Mouse (Mus musculus): ENCODE results near the gene Ctla2a.
"Not testable (repeated sequence)": the region's sequence is repeated elsewhere in the genome, so short reads cannot be mapped to it uniquely, and the experiment has no call there.

Ctla2a gene

DNA sequence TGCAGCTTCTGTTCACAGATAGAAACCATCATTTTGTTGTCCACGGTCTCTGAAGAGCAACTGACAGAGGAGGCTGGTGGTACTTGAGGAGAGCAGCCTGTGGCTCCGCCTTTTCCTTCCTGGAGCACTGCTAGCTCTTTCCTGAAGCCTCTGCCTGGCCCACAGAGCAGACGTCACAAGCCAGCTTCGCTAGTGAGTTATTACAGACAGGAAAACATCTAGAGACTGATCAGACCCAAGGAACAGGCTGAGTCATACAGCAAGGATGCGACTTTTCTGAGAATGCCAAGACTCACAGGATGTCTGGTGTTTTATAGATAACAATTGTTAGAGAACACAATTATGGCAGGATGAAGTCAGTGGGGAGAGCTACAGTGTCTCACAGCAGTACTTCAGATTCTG lies at the start of gene Ctla2a, which contains the start of gene Gm49391:
Gene Ctla2a (minus strand): TSS at position 126 of the 402 bp plus-strand sequence.
Gene Gm49391 (minus strand): TSS at position 72 of the 402 bp plus-strand sequence.
- DNase-seq = peak; percentile 64 to 80

DNA sequence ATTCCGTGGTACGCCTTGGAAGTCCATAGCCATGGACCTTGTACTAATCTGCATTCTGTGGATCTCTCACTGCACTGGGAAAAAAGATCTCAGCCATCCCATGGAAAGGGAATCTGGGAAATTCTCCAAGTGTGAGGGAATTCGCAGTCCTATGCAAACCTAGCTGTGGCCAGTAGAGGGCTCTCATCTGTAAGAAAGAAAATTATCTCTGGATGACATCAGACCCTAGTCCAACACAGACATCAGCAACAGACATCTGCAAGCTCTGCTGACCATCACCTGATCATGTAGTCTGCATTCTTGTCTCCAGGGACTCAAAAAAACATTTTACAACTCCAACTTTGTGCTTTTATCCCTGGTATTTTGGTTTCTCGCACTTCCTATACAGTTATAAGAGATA lies 35.9 kb upstream of the Ctla2a start:
- peak in 1 of 2 experiments; percentile 6 for DNase-seq

DNA sequence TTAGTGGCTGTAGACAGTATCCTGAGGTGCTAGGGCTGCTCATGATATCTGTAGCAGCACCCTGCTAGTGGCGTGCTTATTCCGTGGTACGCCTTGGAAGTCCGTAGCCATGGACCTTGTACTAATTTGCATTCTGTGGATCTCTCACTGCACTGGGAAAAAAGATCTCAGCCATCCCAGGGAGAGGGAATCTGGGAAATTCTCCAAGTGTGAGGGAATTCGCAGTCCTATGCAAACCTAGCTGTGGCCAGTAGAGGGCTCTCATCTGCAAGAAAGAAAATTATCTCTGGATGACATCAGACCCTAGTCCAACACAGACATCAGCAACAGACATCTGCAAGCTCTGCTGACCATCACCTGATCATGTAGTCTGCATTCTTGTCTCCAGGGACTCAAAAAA lies 27.6 kb upstream of the Ctla2a start:
- DNase-seq = not testable (repeated sequence)

DNA sequence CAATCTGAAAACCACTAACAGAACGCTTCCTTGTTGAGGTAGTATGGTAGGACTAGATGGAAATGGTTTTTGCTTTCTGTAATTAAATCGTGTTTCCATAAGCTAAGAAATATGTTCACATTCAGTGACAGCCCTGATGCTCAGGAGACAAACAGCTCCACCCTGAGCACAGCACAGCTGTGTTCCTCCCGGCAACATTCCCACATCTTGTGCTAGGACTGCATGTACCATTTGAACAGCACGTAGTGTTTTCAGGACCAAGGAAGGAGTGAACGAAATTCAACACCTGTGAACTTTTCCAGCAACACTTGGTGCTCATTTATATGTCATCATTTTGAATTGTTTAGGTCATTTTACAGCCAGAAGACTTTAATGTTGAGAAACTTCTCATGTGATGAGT lies 25.3 kb upstream of the Ctla2a start:
- DNase-seq = peak in 1 of 2 experiments; percentile 12

DNA sequence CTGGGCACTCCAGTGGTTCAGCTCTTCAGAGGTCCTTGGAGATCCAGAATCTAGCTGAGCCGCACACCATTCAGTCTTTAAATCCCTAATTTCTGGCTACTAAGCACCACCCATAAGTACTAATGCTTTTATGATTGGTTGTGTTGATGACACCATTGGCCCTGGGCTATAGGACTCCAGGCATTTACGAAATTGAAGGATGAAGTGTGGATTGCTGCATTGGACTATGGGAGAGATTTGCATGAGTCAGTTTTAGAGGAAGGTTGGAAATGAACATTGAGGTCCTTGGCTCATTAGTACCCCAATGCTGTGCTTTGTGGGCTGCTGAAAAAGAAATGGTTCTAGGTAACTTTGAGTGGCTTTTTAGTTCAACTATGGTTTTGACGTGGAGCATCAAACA lies 5.5 kb upstream of the Ctla2a start, which contains the start of gene Tpbpa:
Gene Tpbpa (minus strand): TSS at position 101 of the 400 bp plus-strand sequence.
- not testable (repeated sequence) for DNase-seq

DNA sequence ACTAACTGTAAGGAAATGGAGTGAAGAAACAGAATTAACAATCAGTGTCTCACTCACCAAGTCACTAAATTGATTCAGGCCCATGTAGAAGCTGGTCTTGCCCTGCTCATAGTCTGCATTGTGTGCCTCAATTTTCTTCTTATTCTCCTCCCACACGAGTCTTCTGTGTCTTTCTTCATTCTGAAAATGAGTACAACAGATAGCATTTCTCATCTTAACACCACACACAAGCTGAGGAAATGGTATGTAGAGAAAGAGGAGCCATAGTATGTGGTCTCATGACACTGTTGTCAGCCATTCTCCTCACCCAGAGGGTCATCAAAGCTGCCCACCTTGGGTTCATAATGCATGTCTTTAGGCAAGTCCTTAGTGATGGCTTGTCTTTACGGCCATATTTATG lies 935 bp downstream of the Ctla2a start, which contains the start of gene Gm49393:
Gene Gm49393 (minus strand): TSS at position 101 of the 400 bp plus-strand sequence.
- DNase-seq = not testable (repeated sequence)

DNA sequence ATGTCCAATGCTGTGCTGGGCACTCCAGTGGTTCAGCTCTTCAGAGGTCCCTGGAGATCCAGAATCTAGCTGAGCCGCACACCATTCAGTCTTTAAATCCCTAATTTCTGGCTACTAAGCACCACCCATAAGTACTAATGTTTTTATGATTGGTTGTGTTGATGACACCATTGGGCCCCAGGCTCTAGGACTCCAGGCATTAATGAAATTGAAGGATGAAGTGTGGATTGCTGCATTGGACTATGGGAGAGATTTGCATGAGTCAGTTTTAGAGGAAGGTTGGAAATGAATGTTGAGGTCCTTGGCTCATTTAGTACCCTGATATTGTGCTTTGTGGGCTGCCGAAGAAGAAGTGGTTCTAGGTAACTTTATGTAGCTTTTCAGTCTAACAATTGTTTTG lies 31.6 kb downstream of the Ctla2a start, which contains the start of gene Tpbpb:
Gene Tpbpb (minus strand): TSS at position 101 of the 400 bp plus-strand sequence.
- DNase-seq = not testable (repeated sequence)

DNA sequence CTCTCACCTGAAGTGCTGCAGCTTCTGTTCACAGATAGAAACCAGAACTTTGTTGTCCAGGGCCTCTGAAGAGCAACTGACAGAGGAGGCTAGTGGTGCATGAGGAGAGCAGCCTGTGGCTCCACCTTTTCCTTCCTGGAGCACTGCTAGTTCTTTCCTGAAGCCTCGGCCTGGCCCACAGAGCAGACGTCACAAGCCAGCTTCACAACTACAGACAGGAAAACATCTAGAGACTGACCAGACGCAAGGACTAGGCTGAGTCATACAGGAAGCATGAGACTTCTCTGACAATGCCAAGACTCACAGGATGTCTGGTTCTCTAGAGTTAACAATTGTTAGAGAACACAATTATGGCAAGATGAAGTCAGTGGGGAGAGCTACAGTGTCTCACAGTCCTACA lies 39.1 kb downstream of the Ctla2a start, which contains the start of gene Ctla2b:
Gene Ctla2b (minus strand): TSS at position 120 of the 400 bp plus-strand sequence.
- DNase-seq = peak; percentile 47 to 74

DNA sequence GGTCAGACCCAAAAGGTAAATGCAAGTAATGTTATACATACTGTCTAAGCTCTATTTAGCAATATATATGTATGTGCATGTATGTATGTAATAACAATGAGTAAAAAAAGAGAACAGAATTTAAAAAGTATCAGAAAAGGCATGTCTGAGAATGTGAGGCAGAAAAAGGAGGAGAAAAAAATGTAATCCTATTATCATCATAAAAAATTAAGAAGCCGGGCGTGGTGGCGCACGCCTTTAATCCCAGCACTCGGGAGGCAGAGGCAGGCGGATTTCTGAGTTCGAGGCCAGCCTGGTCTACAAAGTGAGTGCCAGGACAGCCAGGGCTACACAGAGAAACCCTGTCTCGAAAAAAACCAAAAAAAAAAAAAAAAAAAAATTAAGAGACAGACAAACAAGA lies 39.6 kb downstream of the Ctla2a start, which contains the start of gene Gm49392:
Gene Gm49392 (minus strand): TSS at position 101 of the 400 bp plus-strand sequence.
- not testable (repeated sequence) for DNase-seq

DNA sequence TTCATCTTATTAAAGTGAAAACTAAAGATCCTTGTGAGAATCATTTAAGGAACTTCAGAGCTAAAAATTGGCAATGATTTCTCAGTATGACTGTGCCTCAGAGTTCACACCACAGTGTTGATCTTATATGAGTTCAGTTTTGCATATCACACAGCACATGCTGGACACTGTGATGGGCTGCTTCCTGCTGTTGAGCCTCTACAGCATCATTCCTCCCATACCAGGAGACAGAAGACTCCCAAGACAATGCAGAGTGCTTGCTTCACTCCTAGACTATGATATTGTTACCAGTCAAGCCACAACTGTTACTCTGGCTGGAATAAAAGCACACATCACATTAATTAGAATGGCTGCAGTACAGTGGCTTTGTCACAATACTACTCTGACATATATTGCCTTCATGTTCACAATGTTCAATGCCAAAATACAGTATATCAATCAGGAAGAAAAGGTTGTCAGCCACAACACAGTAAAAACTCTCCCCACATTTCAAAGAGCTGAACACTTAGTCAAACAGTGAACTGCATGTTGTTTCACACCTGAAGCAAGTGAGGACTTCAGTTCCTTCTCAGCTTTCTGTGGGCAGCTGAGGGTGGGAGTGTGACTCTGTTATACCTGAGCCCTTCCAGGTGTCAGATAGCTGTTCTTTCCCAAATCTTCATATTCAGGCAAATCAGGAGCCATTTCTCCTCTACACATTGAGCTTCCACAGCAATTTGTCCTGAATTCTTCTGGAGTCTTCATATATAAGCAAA lies 40.8 kb downstream of the Ctla2a start:
- DNase-seq = no peak

DNA sequence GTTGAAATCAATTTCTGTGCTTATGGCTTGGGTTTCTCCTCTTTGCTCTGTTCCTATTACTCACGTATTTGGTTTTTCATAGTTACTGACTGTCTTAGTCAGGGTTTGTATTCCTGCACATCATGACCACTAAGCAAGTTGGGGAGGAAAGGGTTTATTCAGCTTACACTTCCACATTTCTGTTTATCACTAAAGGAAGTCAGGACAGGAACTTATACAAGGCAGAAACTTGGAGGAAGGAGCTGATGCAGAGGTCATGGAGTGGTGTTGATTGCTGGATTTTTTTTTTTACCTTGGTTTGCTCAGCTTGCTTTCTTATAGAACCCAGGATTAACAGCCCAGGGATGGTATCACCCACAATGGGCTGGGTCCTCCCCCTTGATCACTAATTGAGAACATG lies 44.1 kb downstream of the Ctla2a start:
- DNase-seq = no peak
